Mouse (Mus musculus) gastrocnemius, adult 2 months (tissue): Measurements from ENCODE around the gene Lhx5. TPM values are rescaled to one million over a fixed set of nuclear protein-coding genes. Genes with fewer than 3 reads are reported as not detected.

Source experiments
- DNase-seq: peaks from one replicate; pipeline ENCODE4 v3.0.0; 2022
- H3K27ac ChIP-seq: fragments of 200-600 bp; 2 replicates; pipeline ENCODE4 v1.8.1; 2022; ENCODE audit warnings: mild to moderate bottlenecking
- H3K4me3 ChIP-seq: fragments of 200-600 bp; 2 replicates; pipeline ENCODE4 v1.8.1; 2022; ENCODE audit warnings: mild to moderate bottlenecking, moderate library complexity
- CTCF ChIP-seq: fragments of 200-600 bp; IDR thresholded peaks from 2 replicates; pipeline ENCODE4 v1.8.1; 2022; ENCODE audit warnings: antibody characterized with exemption, mild to moderate bottlenecking, moderate library complexity
- intact Hi-C: fragments of 180-260 bp; cut with DNase I; formaldehyde crosslinking; loops from one replicate; pipeline ENCODE4 v1.15.1; 2025
- total RNA-seq, 2 experiments: library from RNA; stranded (reverse); gene quantifications; 2 replicates each; pipeline ENCODE4 v1.2.3; 2021

Lhx5 gene
- total RNA-seq, 2 experiments from 2014 or later = not detected

GRCm38 (mm10) chr5:120424657-120425056, 6.8 kb upstream of the Lhx5 start:
- H3K27ac ChIP-seq = no peak overlapping the region
- TF ChIP-seq CTCF = no peak
- DNase-seq = no peak
- H3K4me3 ChIP-seq = no peak overlapping the region
- intact Hi-C loops = no loop called here

- intact Hi-C loops = no loop called here
- no peak for TF ChIP-seq CTCF
- DNase-seq = no peak
- no peak overlapping the region for H3K27ac ChIP-seq
- no peak overlapping the region for H3K4me3 ChIP-seq
These were observed 5.8 kb upstream of the Lhx5 start for GRCm38 (mm10) chr5:120425711-120426110.

- H3K4me3 ChIP-seq = no peak overlapping the region
- no peak for DNase-seq
- no peak for TF ChIP-seq CTCF
- H3K27ac ChIP-seq = no peak overlapping the region
- intact Hi-C loops = no loop called here
These were observed 4.9 kb upstream of the Lhx5 start for GRCm38 (mm10) chr5:120426572-120426971.

- intact Hi-C loops = no loop called here
- Histone ChIP-seq H3K4me3 (no peak overlapping the region), H3K27ac (no peak overlapping the region)
- TF ChIP-seq CTCF = no peak
- no peak for DNase-seq
These were observed 4.0 kb upstream of the Lhx5 start for GRCm38 (mm10) chr5:120427451-120427938.

GRCm38 (mm10) chr5:120428189-120428838, 3.2 kb upstream of the Lhx5 start:
- intact Hi-C loops = no loop called here
- H3K4me3 ChIP-seq = no peak overlapping the region
- no peak for DNase-seq
- no peak for TF ChIP-seq CTCF
- H3K27ac ChIP-seq = no peak overlapping the region

GRCm38 (mm10) chr5:120428990-120429389, 2.5 kb upstream of the Lhx5 start:
- DNase-seq = no peak
- no peak for TF ChIP-seq CTCF
- H3K4me3 ChIP-seq = no peak overlapping the region
- no peak overlapping the region for H3K27ac ChIP-seq
- intact Hi-C loops = no loop called here

- intact Hi-C loops = no loop called here
- no peak for TF ChIP-seq CTCF
- Histone ChIP-seq H3K4me3 (no peak overlapping the region), H3K27ac (no peak overlapping the region)
- DNase-seq = no peak
These were observed 1.8 kb upstream of the Lhx5 start for GRCm38 (mm10) chr5:120429692-120430091.

GRCm38 (mm10) chr5:120431001-120431583, 407 bp upstream of the Lhx5 start:
- no peak for TF ChIP-seq CTCF
- no peak overlapping the region for H3K4me3 ChIP-seq
- no peak for DNase-seq
- H3K27ac ChIP-seq = no peak overlapping the region
- intact Hi-C loops = no loop called here

- DNase-seq = no peak
- no peak overlapping the region for H3K27ac ChIP-seq
- intact Hi-C loops = no loop called here
- no peak overlapping the region for H3K4me3 ChIP-seq
- no peak for TF ChIP-seq CTCF
These were observed 1.1 kb downstream of the Lhx5 start for GRCm38 (mm10) chr5:120432486-120433015.

- Histone ChIP-seq H3K4me3 (no peak overlapping the region), H3K27ac (no peak overlapping the region)
- no peak for DNase-seq
- intact Hi-C loops = no loop called here
- TF ChIP-seq CTCF = no peak
These were observed 1.7 kb downstream of the Lhx5 start for GRCm38 (mm10) chr5:120433135-120433760.

- no peak for TF ChIP-seq CTCF
- no peak overlapping the region for H3K4me3 ChIP-seq
- intact Hi-C loops = no loop called here
- no peak overlapping the region for H3K27ac ChIP-seq
- no peak for DNase-seq
These were observed 2.8 kb downstream of the Lhx5 start for GRCm38 (mm10) chr5:120434231-120434735.

GRCm38 (mm10) chr5:120435006-120435681, 3.6 kb downstream of the Lhx5 start:
- DNase-seq = no peak
- intact Hi-C loops = no loop called here
- no peak overlapping the region for H3K4me3 ChIP-seq
- H3K27ac ChIP-seq = no peak overlapping the region
- TF ChIP-seq CTCF = no peak
